Comparison of ENCODE assay signal across 29 mouse cellular contexts in genomic region chr7:115979813-115980512, GRCm38 (mm10). TPM values are rescaled to one million over a fixed set of nuclear protein-coding genes. Genes with fewer than 3 reads are reported as not detected.
DNase-seq lines count a peak whose midpoint lies in the region; ATAC-seq and TF ChIP-seq lines count a peak whose summit lies in the region.
"Had no signal": no experiment of that assay in that cellular context is flagged by ENCODE, and none has a peak within 500 bp of the region (broad histone marks: within the 10 kb centered on the region; RNA-seq: fewer than 3 reads in every experiment).

No protein-coding gene starts in this region.

- peak; percentile 20 for DNase-seq in c-Kit-negative CD71-positive TER-119-positive erythroid progenitor cells, embryonic 14.5 days (ENCODE audit: low read depth, low spot score)
- DNase-seq in liver, embryonic 14.5 days (ENCODE audit: low read depth in 3 of 3, low spot score in 3 of 3) = peak; percentile 20 to 54 (median 51)
- DNase-seq in cerebellum, adult 8-10 months = no peak
- DNase-seq in cerebellum, postnatal 36 days = no peak
- no peak for DNase-seq in ovary, adult 18-20 months (ENCODE audit: low spot score)
- DNase-seq: adrenal gland, adult 8-10 months; B cell, adult 2 months; cerebellum, adult 18-20 months; cerebellum, postnatal 14 days; gastrocnemius, adult 2 months; heart, adult 2 months; heart, postnatal 4 days; kidney, adult 18-20 months; layer of hippocampus, postnatal 36 days; left cerebral cortex, postnatal 4 days; lung, embryonic 14.5 days; right cerebral cortex, postnatal 4 days; thymus, adult 18-20 months; thymus, postnatal 25 days had no signal

- no peaks in the 10 kb centered on the region for H3K27me3 ChIP-seq in liver, embryonic 14.5 days (ENCODE audit: control insufficient read depth, insufficient read depth, low read length)
- H3K27me3 ChIP-seq: forebrain, embryonic 15.5 days; heart, embryonic 12.5 days; hindbrain, embryonic 13.5 days; midbrain, embryonic 13.5 days had no signal

- 0 out of 2 replicates have a peak, but pooled peaks have one; percentile 29 for ATAC-seq in common myeloid progenitor, adult 5-6 weeks (replicated peaks; ENCODE audit: low read depth, poor library complexity, severe bottlenecking)
- ATAC-seq in liver, embryonic 14.5 days (ENCODE audit: insufficient read depth) = peak; percentile 92
- peak; percentile 97 for ATAC-seq in megakaryocyte-erythroid progenitor cell, adult 5-6 weeks (replicated peaks; ENCODE audit: low FRiP score, low TSS enrichment, poor library complexity, severe bottlenecking)
- ATAC-seq: forebrain, embryonic 15.5 days; midbrain, embryonic 13.5 days had no signal

- H3K4me3 ChIP-seq in liver, embryonic 14.5 days (ENCODE audit: insufficient read depth in 1 of 2, low read depth in 2 of 2, low read length in 2 of 2) = no peak overlapping the region
- H3K4me3 ChIP-seq: forebrain, embryonic 10.5 days; forebrain, embryonic 15.5 days; gastrocnemius, adult 2 months; heart, adult 2 months; heart, embryonic 12.5 days; hindbrain, embryonic 13.5 days; midbrain, embryonic 13.5 days had no signal

- H3K4me2 ChIP-seq in liver, embryonic 14.5 days (ENCODE audit: low read depth) = peak overlapping the region; percentile 19
- H3K4me2 ChIP-seq: forebrain, embryonic 15.5 days; heart, embryonic 12.5 days; hindbrain, embryonic 13.5 days; lung, embryonic 14.5 days; midbrain, embryonic 13.5 days had no signal

- H3K9ac ChIP-seq in liver, embryonic 14.5 days (replicated peaks) = peak overlapping the region; percentile 28; the same call in 1 of the 2 replicates
- H3K9ac ChIP-seq: forebrain, embryonic 15.5 days; heart, embryonic 12.5 days; hindbrain, embryonic 13.5 days; lung, embryonic 14.5 days; midbrain, embryonic 13.5 days had no signal

- TF ChIP-seq CTCF in liver, embryonic 14.5 days (IDR thresholded peaks at IDR 0.05; ENCODE audit: low read depth) = no peak

- H3K36me3 ChIP-seq in liver, embryonic 14.5 days (replicated peaks; ENCODE audit: control insufficient read depth, insufficient read depth, low read depth) = no peaks in the 10 kb centered on the region
- H3K36me3 ChIP-seq: forebrain, embryonic 15.5 days; heart, embryonic 12.5 days; hindbrain, embryonic 13.5 days; midbrain, embryonic 13.5 days had no signal

- H3K4me1 ChIP-seq in liver, embryonic 14.5 days (replicated peaks; ENCODE audit: control insufficient read depth in 2 of 2, insufficient read depth in 2 of 2, low read length in 1 of 2) = peaks cover 16 to 23% of the 10 kb centered on the region in 2 experiments
- H3K4me1 ChIP-seq: forebrain, embryonic 10.5 days; forebrain, embryonic 15.5 days; hindbrain, embryonic 13.5 days; midbrain, embryonic 13.5 days had no signal

- WGBS in liver, embryonic 14.5 days (ENCODE audit: insufficient replicate concordance) = 47% methylated on average over 5 of the region's 5 CpGs

- H3K9me3 ChIP-seq in liver, embryonic 14.5 days (ENCODE audit: control insufficient read depth, low read length) = no peaks in the 10 kb centered on the region
- H3K9me3 ChIP-seq: forebrain, embryonic 10.5 days; forebrain, embryonic 15.5 days; heart, embryonic 12.5 days; hindbrain, embryonic 13.5 days; midbrain, embryonic 13.5 days had no signal

- peak; percentile 82 for TF ChIP-seq EP300 in liver, embryonic 14.5 days (IDR thresholded peaks at IDR 0.05; ENCODE audit: low read depth)

- peak overlapping the region; percentile 34 for H3K27ac ChIP-seq in liver, embryonic 14.5 days
- H3K27ac ChIP-seq: forebrain, embryonic 10.5 days; forebrain, embryonic 15.5 days; gastrocnemius, adult 2 months; heart, adult 2 months; hindbrain, embryonic 13.5 days; kidney, postnatal 0 days; midbrain, embryonic 13.5 days; stomach, postnatal 0 days had no signal

RNA-seq across cellular contexts. Expression of gene Sox6, which starts 58.6 kb away (rescaled TPM):
- 5.4 and 6.3 TPM in 2 replicates for total RNA-seq in common myeloid progenitor, adult 5-6 weeks (2017)
- 10.1 and 15.9 TPM in 2 replicates for polyA plus RNA-seq in liver, embryonic 14.5 days (2012; rRNA removed)
- polyA plus RNA-seq in liver, embryonic 14.5 days (2014; fragmentation: Nextera tagmentation; extraction: Ambion mirVana) = 64.0 and 72.6 TPM in 2 replicates
- 12.9 and 18.2 TPM in 2 replicates for total RNA-seq in megakaryocyte-erythroid progenitor cell, adult 5-6 weeks (2014; fragmentation: Nextera tagmentation)
- 5.8 and 10.2 TPM in 2 replicates for total RNA-seq in megakaryocyte-erythroid progenitor cell, adult 5-6 weeks (2017)
- total RNA-seq: monocyte, adult 5-6 weeks had no signal

RNA-seq across cellular contexts. Expression of gene 1110004F10Rik, which starts 59.2 kb away (rescaled TPM):
- total RNA-seq in common myeloid progenitor, adult 5-6 weeks (2017) = 333 and 362 TPM in 2 replicates
- polyA plus RNA-seq in liver, embryonic 14.5 days (2012; rRNA removed) = 42.4 and 56.8 TPM in 2 replicates
- 111 and 116 TPM in 2 replicates for polyA plus RNA-seq in liver, embryonic 14.5 days (2014; fragmentation: Nextera tagmentation; extraction: Ambion mirVana)
- total RNA-seq in megakaryocyte-erythroid progenitor cell, adult 5-6 weeks (2014; fragmentation: Nextera tagmentation) = 135 and 136 TPM in 2 replicates
- 293 and 398 TPM in 2 replicates for total RNA-seq in megakaryocyte-erythroid progenitor cell, adult 5-6 weeks (2017)

Comparison
In these comparisons a context has a peak if more than half of its experiments do, and no peak if none do; other contexts are left out.
1. DNase-seq: peak in c-Kit-negative CD71-positive TER-119-positive erythroid progenitor cells, embryonic 14.5 days (single experiment) and liver, embryonic 14.5 days (3 of 3); none in cerebellum, adult 8-10 months (single experiment), cerebellum, postnatal 36 days (0 of 2) and ovary, adult 18-20 months (single experiment).
2. ATAC-seq: peak in every context shown above with its lines; median percentile 97 in megakaryocyte-erythroid progenitor cell, adult 5-6 weeks; 92 in liver, embryonic 14.5 days; 29 in common myeloid progenitor, adult 5-6 weeks.